Mouse (Mus musculus) erythroblast, adult 5-6 weeks (primary cell): ENCODE data around the gene Lbp. TPM values are rescaled to one million over a fixed set of nuclear protein-coding genes. Genes with fewer than 3 reads are reported as not detected.

Experiments
- total RNA-seq, 2 experiments: library from RNA; stranded (forward) in 1 of 2; stranded (reverse) in 1 of 2; fragments of 150-400 nt in 1 of 2; fragments of 200-764, 138-1000 nt in 1 of 2; gene quantifications; 2 replicates each; pipeline versions ENCODE4 v1.2.3 to v1.2.4; 2015 to 2017; ENCODE audit warnings: low replicate concordance in 2 of 2

Lbp gene
- total RNA-seq, 2 experiments from 2014 or later = 23.2 to 32.3 TPM

Other genes with a start within 250 kb of the Lbp start
- 2.1 and 3.8 TPM in 2 replicates for gene Tgm2, start 160.1 kb upstream of the Lbp start, total RNA-seq (2015; ENCODE audit: low replicate concordance)
- gene Tgm2, start 160.1 kb upstream of the Lbp start, total RNA-seq (2017; ENCODE audit: low replicate concordance) = 6.6 and 9.6 TPM in 2 replicates
- not detected in 2 replicates for gene D630003M21Rik, start 77.3 kb upstream of the Lbp start, total RNA-seq (2015; ENCODE audit: low replicate concordance)
- not detected in 2 replicates for gene D630003M21Rik, start 77.3 kb upstream of the Lbp start, total RNA-seq (2017; ENCODE audit: low replicate concordance)
- not detected in 2 replicates for gene Bpi, start 48.4 kb upstream of the Lbp start, total RNA-seq (2015; ENCODE audit: low replicate concordance)
- not detected in 2 replicates for gene Bpi, start 48.4 kb upstream of the Lbp start, total RNA-seq (2017; ENCODE audit: low replicate concordance)
- gene Snhg11, start 69.1 kb downstream of the Lbp start, total RNA-seq (2015; ENCODE audit: low replicate concordance) = not detected in 2 replicates
- gene Snhg11, start 69.1 kb downstream of the Lbp start, total RNA-seq (2017; ENCODE audit: low replicate concordance) = 0.42 TPM in 1 of 2 replicates, not detected in the other
- gene Ralgapb, start 103.4 kb downstream of the Lbp start, total RNA-seq (2015; ENCODE audit: low replicate concordance) = 6.5 and 18.8 TPM in 2 replicates
- gene Ralgapb, start 103.4 kb downstream of the Lbp start, total RNA-seq (2017; ENCODE audit: low replicate concordance) = 15.3 and 17.2 TPM in 2 replicates
- not detected in 2 replicates for gene Adig, start 196.1 kb downstream of the Lbp start, total RNA-seq (2015; ENCODE audit: low replicate concordance)
- not detected in 2 replicates for gene Adig, start 196.1 kb downstream of the Lbp start, total RNA-seq (2017; ENCODE audit: low replicate concordance)
- not detected in 2 replicates for gene Arhgap40, start 206.3 kb downstream of the Lbp start, total RNA-seq (2015; ENCODE audit: low replicate concordance)
- not detected in 2 replicates for gene Arhgap40, start 206.3 kb downstream of the Lbp start, total RNA-seq (2017; ENCODE audit: low replicate concordance)